Mouse (Mus musculus): ENCODE measurements at regions not wholly inside any gene's neighbourhood (a gene's known extent, or its start where the extent isn't known, plus 50 kb on each side); places are given as distances from the start of the nearest gene placed in this dataset.

- no peak for TF ChIP-seq GATA4 (IDR thresholded peaks at IDR 0.05; ENCODE audit: insufficient replicate concordance, low read length)
These were observed 2664.7 kb upstream of the Lrrc6 start for GRCm38 (mm10) chr15:69165482-69165801.

DNA sequence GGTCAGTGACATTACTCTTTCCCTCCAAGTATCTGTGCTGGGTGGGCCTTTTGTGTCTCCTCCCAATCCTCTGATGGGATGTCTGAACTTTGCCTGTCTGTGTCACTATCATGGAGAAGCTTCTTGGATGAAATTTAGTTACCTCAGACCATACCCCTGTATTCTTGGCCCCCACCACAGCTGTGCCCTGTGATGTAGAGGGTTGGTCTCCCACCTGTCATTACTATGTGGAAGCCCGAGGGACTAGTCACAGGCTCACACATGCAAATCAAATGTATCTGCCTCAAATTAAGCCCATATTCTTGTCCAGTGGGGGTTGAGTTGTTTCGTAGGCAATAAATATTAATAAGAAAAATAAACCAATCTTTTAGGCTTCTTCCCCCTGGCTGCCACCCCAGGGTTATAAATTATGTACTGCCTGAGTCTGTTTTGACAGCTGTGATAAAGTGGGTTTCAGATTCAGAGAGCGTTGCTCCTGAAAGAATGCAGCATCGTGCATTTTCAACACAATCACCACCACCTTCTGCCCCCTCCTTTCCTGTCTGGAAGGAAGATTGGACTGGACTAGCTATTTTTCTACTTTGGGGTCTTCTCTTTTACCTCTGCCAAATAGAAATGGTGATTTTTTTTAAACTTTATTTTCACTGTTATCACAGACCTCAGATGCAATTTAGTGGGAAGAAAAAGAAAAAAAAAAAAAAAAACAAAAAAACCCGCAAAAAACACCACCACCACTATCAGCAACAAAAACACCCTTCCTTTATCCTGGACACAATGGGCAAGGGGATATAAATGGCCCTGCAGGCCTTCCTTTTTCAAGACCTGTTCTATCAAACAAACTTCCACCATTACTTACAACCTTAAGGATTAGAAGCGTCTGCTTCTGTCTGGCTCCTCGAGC, 2664.1 kb upstream of the Lrrc6 start:
- peak; percentile 38; the same call in 1 of the 2 replicates for TF ChIP-seq GATA4 (IDR thresholded peaks at IDR 0.05; ENCODE audit: insufficient replicate concordance, low read length)

GRCm38 (mm10) chr15:69161036-69161435, 2660.3 kb upstream of the Lrrc6 start:
- TF ChIP-seq GATA4 (IDR thresholded peaks at IDR 0.05; ENCODE audit: insufficient replicate concordance, low read length), result no peak

DNA sequence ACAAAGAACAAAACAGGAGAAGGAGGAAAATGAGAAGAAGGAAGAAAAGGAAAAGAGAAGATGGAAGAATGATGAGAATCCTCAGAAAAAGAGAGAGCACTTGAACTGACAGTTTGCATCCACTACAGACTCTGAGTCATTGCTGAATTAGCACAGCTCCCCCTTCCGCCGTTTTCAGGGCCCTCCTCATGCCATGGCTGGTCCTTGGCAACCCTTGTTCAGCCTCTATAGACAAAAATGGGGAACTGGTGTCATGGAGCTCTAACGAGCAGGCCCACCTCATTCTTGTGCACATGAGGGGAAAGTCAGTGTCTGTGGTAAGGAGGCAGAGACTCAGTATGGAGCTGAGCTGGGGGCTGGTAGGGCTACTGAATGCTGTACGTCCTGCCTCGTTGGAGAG, 2657.4 kb upstream of the Lrrc6 start:
- no peak for TF ChIP-seq GATA4 (IDR thresholded peaks at IDR 0.05; ENCODE audit: insufficient replicate concordance, low read length)

Measured in liver, adult (tissue).